Mouse (Mus musculus) ES-E14 (cell line): ENCODE data around the gene Tmem104. TPM values are rescaled to one million over a fixed set of nuclear protein-coding genes. Genes with fewer than 3 reads are reported as not detected.

Source experiments
- DNase-seq: peaks from one replicate; pipeline ENCODE4 v3.0.0-alpha.2; 2013; ENCODE audit warnings: low read depth, low spot score
- H3K27ac ChIP-seq: 2 replicates; pipeline ENCODE4 v1.5.1; 2012; ENCODE audit warnings: low read depth, mild to moderate bottlenecking, low read length, moderate library complexity, mixed read lengths; ENCODE audit not compliant: poor library complexity, insufficient read depth, severe bottlenecking
- H3K36me3 ChIP-seq: 2 replicates; pipeline ENCODE4 v1.6.1; 2012; ENCODE audit warnings: mild to moderate bottlenecking, low read length, moderate library complexity, mixed read lengths; ENCODE audit not compliant: control insufficient read depth, poor library complexity, insufficient read depth, severe bottlenecking
- H3K4me1 ChIP-seq, 2 experiments: fragments of 150-350 bp in 1 of 2; sonication (generic) in 1 of 2; 2 replicates each; pipeline ENCODE4 v1.6.1; 2012; ENCODE audit warnings: low read length in 2 of 2, mild to moderate bottlenecking in 1 of 2, mixed read lengths in 1 of 2; ENCODE audit not compliant: control insufficient read depth in 2 of 2, insufficient read depth in 2 of 2, poor library complexity in 1 of 2
- H3K4me3 ChIP-seq, 2 experiments: fragments of 150-350 bp in 1 of 2; sonication (generic) in 1 of 2; 2 replicates each; pipeline ENCODE4 v1.5.1; 2012; ENCODE audit warnings: low read length in 2 of 2, low read depth in 1 of 2, mild to moderate bottlenecking in 1 of 2, mixed read lengths in 1 of 2; ENCODE audit not compliant: insufficient read depth in 1 of 2, poor library complexity in 1 of 2, severe bottlenecking in 1 of 2
- H3K9ac ChIP-seq: 2 replicates; pipeline ENCODE4 v1.6.1; 2012; ENCODE audit warnings: low read depth, mild to moderate bottlenecking, low read length, mixed read lengths; ENCODE audit not compliant: poor library complexity, insufficient read depth, severe bottlenecking
- H3K9me3 ChIP-seq: fragments of 150-350 bp; sonication (generic); 2 replicates; pipeline ENCODE4 v1.6.1; 2012; ENCODE audit warnings: low read depth, mild to moderate bottlenecking, low read length; ENCODE audit not compliant: control insufficient read depth, insufficient read depth
- CHD2 ChIP-seq: IDR thresholded peaks from 2 replicates; pipeline ENCODE4 v1.6.1; 2014; ENCODE audit warnings: mild to moderate bottlenecking, low read depth, low read length, inconsistent platforms
- HCFC1 ChIP-seq: IDR thresholded peaks from 2 replicates; pipeline ENCODE4 v1.6.1; 2012; ENCODE audit warnings: low read length, inconsistent platforms, borderline replicate concordance; ENCODE audit not compliant: insufficient read depth
- MAFK ChIP-seq: IDR thresholded peaks from 2 replicates; pipeline ENCODE4 v1.6.1; 2014; ENCODE audit warnings: mild to moderate bottlenecking, low read depth, low read length, inconsistent platforms; ENCODE audit not compliant: insufficient read depth
- ZC3H11A ChIP-seq: IDR thresholded peaks from 2 replicates; pipeline ENCODE4 v1.6.1; 2012; ENCODE audit warnings: low read depth, mild to moderate bottlenecking, inconsistent platforms, low read length, borderline replicate concordance
- ZNF384 ChIP-seq: IDR thresholded peaks from 2 replicates; pipeline ENCODE4 v1.6.1; 2012; ENCODE audit warnings: low read depth, low read length, inconsistent platforms
- in situ Hi-C, 2 experiments: fragments of 600-800 bp; cut with MboI; formaldehyde crosslinking; loops; one replicate each; pipeline ENCODE4 v1.15.1; 2025; ENCODE audit warnings: low sequenced_read_pairs in 2 of 2, inconsistent platforms in 1 of 2; ENCODE audit not compliant: unreplicated experiment in 2 of 2
- total RNA-seq: library from RNA; depleted of rRNA; stranded (reverse); fragments of 300-350 nt; gene quantifications from 2 replicates; pipeline ENCODE4 v1.2.3, GENCODE M21; 2012

Gene Tmem104
- total RNA-seq, 1 experiment, result 14.7 TPM

GRCm38 (mm10) chr11:115224889-115225288 lies 37.6 kb downstream of the Tmem104 start:
- peaks cover 0 to 28% of the 10 kb centered on the region in 2 experiments; a peak in 1 of 4 replicates for H3K4me1 ChIP-seq

DNA sequence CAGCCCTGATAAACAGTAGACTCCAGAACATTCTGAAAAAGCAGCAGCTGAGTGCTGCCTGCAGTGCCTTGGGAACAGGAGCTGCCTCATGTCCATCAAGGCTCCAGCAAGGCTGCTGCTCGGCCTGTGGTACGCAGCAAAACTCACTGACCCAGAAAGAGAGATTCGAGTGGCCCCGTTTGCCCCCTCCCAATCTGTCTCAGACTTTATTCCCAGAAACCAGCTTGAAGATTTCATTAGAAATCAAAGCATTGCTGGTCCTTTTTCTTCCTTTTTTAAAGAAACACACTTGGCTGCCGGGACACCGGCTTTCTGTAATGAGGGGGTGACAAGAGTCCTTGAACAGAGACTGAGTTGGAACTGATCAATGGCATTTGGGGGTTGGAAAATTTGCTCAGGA lies 38.0 kb downstream of the Tmem104 start:
- no peaks in the 10 kb centered on the region for H3K9me3 ChIP-seq
- H3K27ac ChIP-seq, result no peak overlapping the region
- no peak for TF ChIP-seq MAFK
- TF ChIP-seq ZC3H11A, result no peak
- TF ChIP-seq ZNF384, result no peak
- no peak for TF ChIP-seq CHD2
- TF ChIP-seq HCFC1, result no peak
- DNase-seq, result no peak
- in situ Hi-C loops, result no loop called here
- peaks cover 0 to 29% of the 10 kb centered on the region in 2 experiments; a peak in 1 of 4 replicates for H3K4me1 ChIP-seq
- H3K36me3 ChIP-seq, result no peaks in the 10 kb centered on the region
- no peak overlapping the region for H3K9ac ChIP-seq
- no peak overlapping the region for H3K4me3 ChIP-seq

More at GRCm38 (mm10) chr11:115224889-115225288, 37.6 kb downstream of the Tmem104 start:
- Histone ChIP-seq H3K9me3 (no peaks in the 10 kb centered on the region), H3K27ac (no peak overlapping the region), H3K36me3 (no peaks in the 10 kb centered on the region), H3K9ac (no peak overlapping the region), H3K4me3 (no peak overlapping the region)
- no peak for TF ChIP-seq CHD2
- no peak for TF ChIP-seq ZC3H11A
- no peak for TF ChIP-seq HCFC1
- TF ChIP-seq ZNF384, result no peak
- TF ChIP-seq MAFK, result no peak
- in situ Hi-C loops, result no loop called here
- peak; percentile 54 for DNase-seq

- H3K9ac ChIP-seq, result no peak overlapping the region
- H3K9me3 ChIP-seq, result no peaks in the 10 kb centered on the region
- no peak overlapping the region for H3K27ac ChIP-seq
- H3K4me3 ChIP-seq, result no peak overlapping the region
- H3K36me3 ChIP-seq, result no peaks in the 10 kb centered on the region
- peaks cover 0 to 29% of the 10 kb centered on the region in 2 experiments; a peak in 1 of 4 replicates for H3K4me1 ChIP-seq
- in situ Hi-C loops, result no loop called here
- no peak for DNase-seq
- no peak for TF ChIP-seq ZC3H11A
- TF ChIP-seq MAFK, result no peak
- TF ChIP-seq ZNF384, result no peak
- no peak for TF ChIP-seq HCFC1
- no peak for TF ChIP-seq CHD2
These were observed 39.7 kb downstream of the Tmem104 start for GRCm38 (mm10) chr11:115226811-115227491.

DNA sequence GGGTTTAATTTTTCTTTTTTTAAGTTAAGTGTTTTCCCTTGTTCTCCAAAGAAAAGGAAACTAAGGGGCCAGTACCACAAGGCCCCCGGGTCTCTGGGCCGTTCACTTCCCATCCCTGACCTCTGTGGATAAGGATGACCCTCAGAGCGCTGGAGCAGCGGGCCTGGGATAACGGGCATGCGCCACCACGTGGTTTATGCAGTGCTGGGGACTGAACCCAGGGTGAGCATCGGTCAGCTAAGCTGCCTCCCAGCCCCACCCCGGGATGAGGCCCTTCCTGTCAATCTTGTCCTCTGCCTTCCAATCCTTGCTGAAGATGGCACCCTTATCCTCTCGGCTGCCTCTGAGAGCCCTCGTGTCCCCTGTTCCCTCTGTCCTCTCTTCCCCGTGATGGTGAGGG lies 40.4 kb downstream of the Tmem104 start:
- in situ Hi-C loops, result no loop called here
- H3K27ac ChIP-seq, result no peak overlapping the region

GRCm38 (mm10) chr11:115228430-115228829 lies 41.1 kb downstream of the Tmem104 start:
- TF ChIP-seq HCFC1 (no peak), MAFK (no peak), CHD2 (no peak), ZC3H11A (no peak), ZNF384 (no peak)
- DNase-seq, result no peak
- Histone ChIP-seq H3K9ac (no peak overlapping the region), H3K36me3 (no peaks in the 10 kb centered on the region), H3K9me3 (no peaks in the 10 kb centered on the region), H3K4me3 (no peak overlapping the region), H3K27ac (no peak overlapping the region), H3K4me1 (peaks cover 0 to 29% of the 10 kb centered on the region in 2 experiments; a peak in 1 of 4 replicates)
- in situ Hi-C loops, result no loop called here

More for the DNA sequence above, 40.4 kb downstream of the Tmem104 start:
- Histone ChIP-seq H3K9me3 (no peaks in the 10 kb centered on the region), H3K36me3 (no peaks in the 10 kb centered on the region), H3K4me3 (no peak overlapping the region), H3K9ac (no peak overlapping the region), H3K4me1 (peaks cover 0 to 29% of the 10 kb centered on the region in 2 experiments; a peak in 1 of 4 replicates)
- TF ChIP-seq CHD2, result no peak
- no peak for DNase-seq
